Mouse (Mus musculus) embryonic facial prominence, embryonic 14.5 days (tissue): ENCODE data around the gene Gm10972. TPM values are rescaled to one million over a fixed set of nuclear protein-coding genes. Genes with fewer than 3 reads are reported as not detected.
"Not testable (repeated sequence)": the region's sequence is repeated elsewhere in the genome, so short reads cannot be mapped to it uniquely, and the experiment has no call there.

ENCODE experiments used
- ATAC-seq: fragments of 200-750 bp; cut with Nextera tagmentation; 2 replicates; pipeline ENCODE4 v1.8.0; 2017; ENCODE audit warnings: low read depth, moderate number of reproducible peaks, moderate TSS enrichment
- DNase-seq: peaks from one replicate; pipeline ENCODE4 v3.0.0-alpha.2; 2015; ENCODE audit warnings: low spot score
- H3K27ac ChIP-seq: fragments of 300-500 bp; sonication (generic); replicated peaks from 2 replicates; pipeline ENCODE4 v1.5.1; 2014; ENCODE audit warnings: low read depth, mild to moderate bottlenecking, low read length, moderate library complexity
- H3K27me3 ChIP-seq: fragments of 300-500 bp; sonication (generic); replicated peaks from 2 replicates; pipeline ENCODE4 v1.6.1; 2014; ENCODE audit warnings: low read length; ENCODE audit not compliant: control insufficient read depth, insufficient read depth
- H3K36me3 ChIP-seq: fragments of 300-500 bp; sonication (generic); 2 replicates; pipeline ENCODE4 v1.6.1; 2014; ENCODE audit warnings: low read length, mixed read lengths; ENCODE audit not compliant: control insufficient read depth, insufficient read depth
- H3K4me1 ChIP-seq: fragments of 300-500 bp; sonication (generic); 2 replicates; pipeline ENCODE4 v1.6.1; 2014; ENCODE audit warnings: antibody characterized with exemption, low read length; ENCODE audit not compliant: control insufficient read depth, insufficient read depth
- H3K4me2 ChIP-seq: fragments of 300-500 bp; sonication (generic); 2 replicates; pipeline ENCODE4 v1.6.1; 2014; ENCODE audit warnings: low read depth, mild to moderate bottlenecking, low read length, moderate library complexity, mixed read lengths
- H3K4me3 ChIP-seq: fragments of 300-500 bp; sonication (generic); 2 replicates; pipeline ENCODE4 v1.5.1; 2014; ENCODE audit warnings: low read depth, mild to moderate bottlenecking, low read length
- H3K9ac ChIP-seq: fragments of 300-500 bp; sonication (generic); 2 replicates; pipeline ENCODE4 v1.6.1; 2014; ENCODE audit warnings: low read depth, mild to moderate bottlenecking, low read length, moderate library complexity, mixed read lengths
- H3K9me3 ChIP-seq: fragments of 300-500 bp; sonication (generic); 2 replicates; pipeline ENCODE4 v1.6.1; 2016; ENCODE audit warnings: low read length; ENCODE audit not compliant: control insufficient read depth
- WGBS: fragments of 180-500 bp; shearing (Covaris S2); extraction: QIAGEN DNeasy Blood & Tissue Kit; methylation state at CpG from one replicate; pipeline ENCODE4 v1.1.7; 2014; 5-methylcytosine and 5-hydroxymethylcytosine counted together
- polyA plus RNA-seq: library from polyadenylated mRNA; unstranded; fragments of >200 nt; fragmentation: Nextera tagmentation; extraction: Ambion mirVana; gene quantifications from 2 replicates; pipeline ENCODE4 v1.2.1, GENCODE M21; 2014

Gm10972 gene
- polyA plus RNA-seq, 1 experiment from 2014 or later, result not detected

DNA sequence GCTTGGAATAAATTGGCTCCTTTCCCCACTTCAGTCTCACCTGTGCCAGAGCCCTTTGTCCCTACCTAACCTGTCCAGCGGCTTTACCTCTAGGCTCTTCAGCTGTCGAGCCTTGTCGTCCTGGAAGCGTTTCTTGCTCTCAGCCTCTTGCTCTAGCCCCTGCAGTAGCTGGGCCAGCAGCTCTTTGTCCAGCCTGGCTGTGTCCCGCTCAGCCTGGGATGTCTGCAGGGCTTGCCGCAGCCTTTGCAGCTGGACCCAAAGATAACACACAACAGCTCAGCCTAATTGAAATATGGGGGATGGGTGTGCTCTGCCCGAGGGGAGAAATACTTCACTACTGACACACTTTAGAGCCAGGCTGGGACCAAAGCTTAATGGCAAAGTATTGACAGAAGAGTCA is 23.0 kb downstream of the Gm10972 start:
- not testable (repeated sequence) for H3K27ac ChIP-seq, DNase-seq, H3K36me3 ChIP-seq, ATAC-seq, H3K9me3 ChIP-seq, H3K27me3 ChIP-seq, H3K4me2 ChIP-seq, H3K4me1 ChIP-seq, H3K4me3 ChIP-seq, H3K9ac ChIP-seq
- 15% methylated on average over 7 of the region's 7 CpGs for WGBS

DNA sequence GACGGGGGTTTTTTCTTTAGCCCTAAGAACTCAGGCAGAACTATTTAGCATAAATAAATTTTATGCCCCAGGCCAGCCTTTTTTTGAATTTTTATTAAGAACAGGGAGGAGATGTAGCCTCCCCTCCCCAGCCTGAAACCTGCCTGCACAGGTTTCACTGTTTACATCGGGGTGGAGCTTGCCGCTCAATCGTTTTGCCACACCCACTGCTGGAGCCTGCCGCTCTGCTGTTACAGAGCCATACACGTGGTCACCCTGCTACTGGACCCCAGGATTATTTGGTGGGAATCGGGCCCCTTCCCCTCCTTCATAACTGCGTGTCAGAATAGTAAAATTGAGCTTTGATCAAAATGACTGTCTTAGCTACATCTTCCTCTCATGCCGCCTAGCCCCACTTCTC is 32.2 kb downstream of the Gm10972 start:
- H3K4me1 ChIP-seq, H3K27me3 ChIP-seq, ATAC-seq, H3K36me3 ChIP-seq, H3K4me3 ChIP-seq, H3K27ac ChIP-seq, H3K9ac ChIP-seq, H3K4me2 ChIP-seq, H3K9me3 ChIP-seq, DNase-seq: not testable (repeated sequence)
- WGBS, result 75% methylated on average over 9 of the region's 9 CpGs

DNA sequence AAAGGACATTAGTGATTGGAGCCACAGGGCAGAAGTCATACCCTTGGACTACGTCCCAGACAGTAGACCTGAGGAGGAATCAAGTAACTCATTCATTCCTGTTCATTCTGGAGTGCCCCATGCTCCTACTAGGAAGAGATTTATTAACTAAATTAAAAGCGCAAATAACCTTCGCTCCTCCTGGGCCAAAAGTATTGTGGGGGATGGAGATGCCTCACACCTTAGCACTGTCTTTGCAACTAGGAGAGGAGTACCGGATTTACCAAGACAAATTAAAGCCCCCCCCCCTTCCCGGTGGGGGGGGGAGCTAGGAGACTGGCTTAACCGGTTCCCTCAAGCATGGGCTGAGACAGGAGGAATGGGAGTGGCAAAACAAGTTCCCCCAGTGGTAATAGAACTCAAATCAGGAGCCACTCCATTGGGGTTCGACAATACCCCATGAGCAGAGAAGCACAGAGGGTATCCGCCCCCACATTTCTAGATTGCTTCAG is 36.5 kb downstream of the Gm10972 start:
- Histone ChIP-seq H3K27me3 (no peaks in the 10 kb centered on the region), H3K36me3 (no peaks in the 10 kb centered on the region), H3K27ac (no peak overlapping the region), H3K9me3 (no peaks in the 10 kb centered on the region), H3K4me1 (no peaks in the 10 kb centered on the region), H3K4me3 (no peak overlapping the region), H3K4me2 (no peak overlapping the region), H3K9ac (no peak overlapping the region)
- ATAC-seq (peak; percentile 78; the same call in 1 of the 2 replicates), DNase-seq (peak; percentile 74)
- 62% methylated on average over 8 of the region's 8 CpGs for WGBS

DNA sequence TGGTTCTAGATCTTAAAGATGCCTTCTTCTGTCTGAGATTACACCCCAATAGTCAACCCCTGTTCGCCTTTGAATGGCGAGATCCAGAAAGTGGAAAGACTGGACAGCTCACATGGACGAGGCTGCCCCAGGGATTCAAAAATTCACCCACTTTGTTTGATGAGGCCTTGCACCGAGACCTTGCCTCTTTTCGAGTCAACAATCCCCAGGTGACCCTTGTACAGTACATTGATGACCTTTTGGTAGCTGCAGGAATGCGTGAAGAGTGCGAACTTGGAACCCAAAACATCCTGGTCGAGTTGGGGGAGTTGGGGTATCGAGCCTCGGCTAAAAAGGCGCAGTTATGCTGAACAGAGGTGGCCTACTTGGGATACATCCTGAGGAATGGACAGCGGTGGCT is 37.1 kb downstream of the Gm10972 start:
- H3K9me3 ChIP-seq, H3K27me3 ChIP-seq, H3K9ac ChIP-seq, H3K4me1 ChIP-seq, H3K4me3 ChIP-seq, DNase-seq, H3K36me3 ChIP-seq, ATAC-seq, H3K27ac ChIP-seq, H3K4me2 ChIP-seq: not testable (repeated sequence)
- 91% methylated on average over 12 of the region's 12 CpGs for WGBS

DNA sequence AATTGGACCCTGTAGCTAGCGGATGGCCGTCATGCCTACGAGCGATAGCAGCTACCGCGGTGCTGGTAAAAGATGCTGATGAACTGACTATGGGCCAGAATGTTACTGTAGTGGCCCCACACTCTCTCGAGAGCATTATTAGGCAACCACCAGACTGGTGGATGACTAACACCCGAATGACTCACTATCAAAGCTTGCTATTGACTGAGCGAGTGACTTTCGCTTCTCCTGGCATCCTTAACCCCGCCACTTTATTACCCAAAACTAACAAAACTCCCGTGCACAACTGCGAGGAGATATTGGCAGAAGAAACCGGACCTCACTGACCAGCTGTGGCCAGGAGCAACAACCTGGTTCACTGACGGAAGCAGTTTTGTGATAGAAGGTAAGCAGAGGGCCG is 37.9 kb downstream of the Gm10972 start:
- no peak overlapping the region for H3K9ac ChIP-seq

DNA sequence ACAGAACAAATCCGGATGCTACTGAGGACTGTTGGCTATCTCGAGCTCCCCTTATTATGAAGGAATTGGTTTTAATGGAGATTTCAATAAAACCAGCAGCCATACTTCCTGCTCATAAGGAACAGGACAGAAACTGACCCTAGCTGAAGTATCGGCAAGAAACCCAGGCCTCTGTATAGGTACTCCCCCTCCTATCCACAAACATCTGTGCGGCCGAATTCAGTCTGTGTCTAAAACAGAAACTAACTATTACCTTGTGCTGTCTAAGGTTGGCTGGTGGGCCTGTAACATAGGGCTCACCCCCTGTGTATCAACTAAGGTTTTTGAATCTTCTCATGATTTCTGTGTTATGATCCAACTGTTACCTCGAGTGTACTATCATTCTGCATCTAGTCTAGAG is 40.7 kb downstream of the Gm10972 start:
- H3K4me3 ChIP-seq, result no peak overlapping the region
- DNase-seq, result no peak
- no peaks in the 10 kb centered on the region for H3K27me3 ChIP-seq
- no peak overlapping the region for H3K4me2 ChIP-seq
- no peak for ATAC-seq
- H3K36me3 ChIP-seq, result no peaks in the 10 kb centered on the region
- H3K4me1 ChIP-seq, result no peaks in the 10 kb centered on the region
- no peaks in the 10 kb centered on the region for H3K9me3 ChIP-seq
- no peak overlapping the region for H3K9ac ChIP-seq
- 73% methylated on average over 6 of the region's 6 CpGs for WGBS
- no peak overlapping the region for H3K27ac ChIP-seq

More for the DNA sequence above, 37.9 kb downstream of the Gm10972 start:
- H3K4me1 ChIP-seq, result no peaks in the 10 kb centered on the region
- 89% methylated on average over 16 of the region's 16 CpGs for WGBS
- no peak overlapping the region for H3K4me2 ChIP-seq
- no peak overlapping the region for H3K4me3 ChIP-seq
- no peaks in the 10 kb centered on the region for H3K27me3 ChIP-seq
- DNase-seq (no peak), ATAC-seq (no peak)
- no peaks in the 10 kb centered on the region for H3K9me3 ChIP-seq
- no peak overlapping the region for H3K27ac ChIP-seq
- no peaks in the 10 kb centered on the region for H3K36me3 ChIP-seq

DNA sequence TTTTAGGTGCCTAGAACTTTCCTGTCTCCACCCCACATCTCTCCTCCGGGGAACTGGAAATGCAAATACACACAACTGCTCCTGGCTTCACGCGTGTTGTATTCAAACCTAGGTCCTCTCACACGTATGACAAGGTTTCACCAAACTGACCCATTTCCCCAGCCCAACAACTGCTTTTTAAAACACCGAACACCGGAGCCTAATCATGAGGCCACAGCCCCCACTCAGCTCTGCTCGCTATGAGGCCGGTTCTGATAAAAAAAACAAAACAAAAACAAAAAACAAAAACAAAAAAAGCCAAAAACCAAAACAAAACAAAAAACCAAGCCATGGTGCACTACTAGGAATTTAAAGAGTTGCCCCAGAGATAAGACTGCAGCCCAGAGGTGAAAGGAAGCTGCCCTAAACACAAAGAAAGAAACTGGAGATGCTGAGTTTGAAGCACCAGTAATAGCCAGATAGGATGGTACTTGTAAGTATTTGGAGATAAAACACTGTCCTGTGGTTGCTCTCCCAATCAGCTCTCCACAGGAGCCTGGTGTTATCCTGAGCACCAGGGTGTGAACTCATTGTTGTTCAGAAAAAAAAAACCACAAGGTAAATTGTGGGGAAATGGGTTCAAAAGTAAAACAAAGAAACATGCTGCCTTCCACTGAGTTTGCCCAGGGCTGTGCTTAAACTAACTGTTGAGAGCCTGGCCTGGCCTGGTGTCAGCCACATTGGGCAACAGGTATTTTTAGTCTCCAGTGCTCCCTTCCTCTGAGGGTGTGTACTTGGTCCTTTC is 43.3 kb downstream of the Gm10972 start:
- not testable (repeated sequence) for H3K27me3 ChIP-seq, H3K9ac ChIP-seq, ATAC-seq

DNA sequence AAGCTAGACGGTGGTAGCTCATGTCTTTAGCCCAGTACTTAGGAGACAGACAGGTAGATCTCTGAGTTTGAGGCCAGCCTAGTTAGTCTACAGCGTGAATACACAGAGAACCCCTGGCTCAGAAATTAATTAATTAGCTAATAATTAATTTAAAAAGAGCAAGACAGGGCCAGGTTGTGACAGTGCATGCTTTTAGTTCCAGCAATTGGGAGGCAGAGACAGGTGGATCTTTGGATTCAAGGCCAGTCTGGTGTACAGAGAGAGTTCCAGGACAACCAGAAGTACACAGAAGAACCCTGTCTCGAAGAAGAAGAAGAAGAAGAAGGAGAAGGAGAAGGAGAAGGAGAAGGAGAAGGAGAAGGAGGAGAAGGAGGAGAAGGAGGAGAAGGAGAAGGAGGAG is 45.8 kb downstream of the Gm10972 start:
- ATAC-seq, H3K4me2 ChIP-seq, DNase-seq, H3K27ac ChIP-seq, H3K4me1 ChIP-seq, H3K36me3 ChIP-seq, H3K4me3 ChIP-seq, H3K9me3 ChIP-seq, H3K27me3 ChIP-seq, H3K9ac ChIP-seq: not testable (repeated sequence)
- 99% methylated on average over 3 of the region's 3 CpGs for WGBS

More for the DNA sequence above, 43.3 kb downstream of the Gm10972 start:
- H3K4me2 ChIP-seq, H3K36me3 ChIP-seq, H3K9me3 ChIP-seq, H3K4me3 ChIP-seq, H3K27ac ChIP-seq, DNase-seq, H3K4me1 ChIP-seq: not testable (repeated sequence)
- WGBS, result 85% methylated on average over 8 of the region's 8 CpGs

DNA sequence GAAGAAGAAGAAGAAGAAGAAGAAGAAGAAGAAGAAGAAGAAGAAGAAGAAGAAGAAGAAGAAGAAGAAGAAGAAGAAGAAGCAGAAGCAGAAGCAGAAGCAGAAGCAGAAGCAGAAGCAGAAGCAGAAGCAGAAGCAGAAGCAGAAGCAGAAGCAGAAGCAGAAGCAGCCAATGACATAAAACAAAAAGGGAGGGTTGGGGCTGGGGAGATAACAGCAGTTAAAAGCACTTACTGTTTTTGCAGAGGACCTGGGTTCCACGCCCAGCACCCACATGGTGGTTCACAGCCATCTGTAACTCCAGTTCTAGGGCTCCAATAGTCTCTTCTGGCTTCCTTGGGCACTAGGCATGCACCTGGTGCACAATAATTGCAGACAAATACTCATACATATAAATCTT is 46.3 kb downstream of the Gm10972 start:
- H3K4me3 ChIP-seq, H3K9me3 ChIP-seq, DNase-seq, H3K9ac ChIP-seq, H3K27me3 ChIP-seq, ATAC-seq, H3K27ac ChIP-seq, H3K36me3 ChIP-seq, H3K4me1 ChIP-seq, H3K4me2 ChIP-seq: not testable (repeated sequence)
- WGBS, result 69% methylated on average over 1 of the region's 1 CpGs
